Mouse (Mus musculus): Measurements from ENCODE around the gene Olfr461. TPM values are rescaled to one million over a fixed set of nuclear protein-coding genes. Genes with fewer than 3 reads are reported as not detected.

Gene Olfr461
- polyA plus RNA-seq, 1 experiment from 2014 or later: 0.19 TPM

Other genes starting within 250 kb of the Olfr461 start
- gene Agk, start 229.9 kb downstream of the Olfr461 start, polyA plus RNA-seq (2016; fragmentation: Nextera tagmentation; extraction: Ambion mirVana): 47.5 and 47.9 TPM in 2 replicates
- gene E330009J07Rik, start 118.9 kb downstream of the Olfr461 start, polyA plus RNA-seq (2016; fragmentation: Nextera tagmentation; extraction: Ambion mirVana): 12.6 and 13.8 TPM in 2 replicates
- 0.18 and 0.26 TPM in 2 replicates for gene Wee2, start 116.0 kb downstream of the Olfr461 start, polyA plus RNA-seq (2016; fragmentation: Nextera tagmentation; extraction: Ambion mirVana)
- 212 and 220 TPM in 2 replicates for gene Ssbp1, start 83.7 kb downstream of the Olfr461 start, polyA plus RNA-seq (2016; fragmentation: Nextera tagmentation; extraction: Ambion mirVana)
- gene Tas2r137, start 63.8 kb downstream of the Olfr461 start, polyA plus RNA-seq (2016; fragmentation: Nextera tagmentation; extraction: Ambion mirVana): not detected in 2 replicates
- gene Tas2r108, start 61.5 kb downstream of the Olfr461 start, polyA plus RNA-seq (2016; fragmentation: Nextera tagmentation; extraction: Ambion mirVana): not detected in 2 replicates
- not detected in 2 replicates for gene Prss37, start 35.5 kb downstream of the Olfr461 start, polyA plus RNA-seq (2016; fragmentation: Nextera tagmentation; extraction: Ambion mirVana)
- not detected in 2 replicates for gene Olfr460, start 14.4 kb upstream of the Olfr461 start, polyA plus RNA-seq (2016; fragmentation: Nextera tagmentation; extraction: Ambion mirVana)
- gene Clec5a, start 30.8 kb upstream of the Olfr461 start, polyA plus RNA-seq (2016; fragmentation: Nextera tagmentation; extraction: Ambion mirVana): 0.38 and 0.54 TPM in 2 replicates
- gene Tas2r138, start 58.3 kb upstream of the Olfr461 start, polyA plus RNA-seq (2016; fragmentation: Nextera tagmentation; extraction: Ambion mirVana): not detected in 2 replicates
- gene Mgam, start 73.8 kb upstream of the Olfr461 start, polyA plus RNA-seq (2016; fragmentation: Nextera tagmentation; extraction: Ambion mirVana): 0.08 and 0.15 TPM in 2 replicates